Mouse (Mus musculus) stomach, postnatal 0 days (tissue): ENCODE measurements around the gene Wipi1.

Experiments
- CTCF ChIP-seq: IDR thresholded peaks from 2 replicates; pipeline ENCODE4 v1.5.1; 2016; ENCODE audit warnings: antibody characterized with exemption, low read depth, mild to moderate bottlenecking, moderate library complexity
- EP300 ChIP-seq: optimal IDR thresholded peaks from 2 replicates; pipeline ENCODE3; 2016; ENCODE audit warnings: antibody characterized with exemption

DNA sequence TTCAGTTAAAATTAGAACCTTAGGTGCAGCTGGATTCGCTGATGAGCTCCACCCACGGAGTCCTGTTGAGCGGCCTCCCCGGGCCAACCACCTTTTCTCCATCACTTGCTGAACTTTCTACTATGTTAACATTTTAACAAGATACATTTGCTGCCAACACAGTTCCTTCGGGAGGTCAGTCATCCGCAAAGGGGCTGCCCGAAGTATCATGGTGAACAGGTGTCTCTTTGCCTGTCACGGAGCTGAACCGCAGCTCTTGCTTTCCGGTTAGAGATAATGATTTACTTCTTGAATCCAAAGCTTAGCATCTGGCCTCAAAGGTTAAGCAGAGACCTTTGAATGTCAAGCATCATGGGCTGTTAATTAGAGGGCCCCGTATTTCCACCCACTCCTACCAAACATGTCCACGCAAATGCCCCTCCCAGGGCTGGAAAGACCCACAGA lies 66.0 kb downstream of the Wipi1 start:
- no peak for TF ChIP-seq CTCF
- TF ChIP-seq EP300: no peak
